Mouse (Mus musculus): ENCODE measurements around the gene Gm49396.

Gene Gm49396

GRCm38 (mm10) chr7:30579950-30580349 lies 16.8 kb downstream of the Gm49396 start:
- in situ Hi-C loops (cut with MboI; ENCODE audit: low pct_unique_long_range_greater_than_20kb in 1 of 2, low sequenced_read_pairs in 2 of 2, unreplicated experiment in 1 of 2), result no loop called here

- in situ Hi-C loops (cut with MboI; ENCODE audit: low pct_unique_long_range_greater_than_20kb in 1 of 2, low sequenced_read_pairs in 2 of 2, unreplicated experiment in 1 of 2), result no loop called here
Measured at GRCm38 (mm10) chr7:30581547-30581946, 18.4 kb downstream of the Gm49396 start.

GRCm38 (mm10) chr7:30584339-30584738 lies 21.2 kb downstream of the Gm49396 start:
- in situ Hi-C loops (cut with MboI; ENCODE audit: low pct_unique_long_range_greater_than_20kb in 1 of 2, low sequenced_read_pairs in 2 of 2, unreplicated experiment in 1 of 2), result no loop called here

GRCm38 (mm10) chr7:30585170-30585569 lies 22.0 kb downstream of the Gm49396 start:
- in situ Hi-C loops (cut with MboI; ENCODE audit: low pct_unique_long_range_greater_than_20kb in 1 of 2, low sequenced_read_pairs in 2 of 2, unreplicated experiment in 1 of 2), result no loop called here

- in situ Hi-C loops (cut with MboI; ENCODE audit: low pct_unique_long_range_greater_than_20kb in 1 of 2, low sequenced_read_pairs in 2 of 2, unreplicated experiment in 1 of 2), result no loop called here
Measured at GRCm38 (mm10) chr7:30586455-30587020, 23.4 kb downstream of the Gm49396 start.

- in situ Hi-C loops (cut with MboI; ENCODE audit: low pct_unique_long_range_greater_than_20kb in 1 of 2, low sequenced_read_pairs in 2 of 2, unreplicated experiment in 1 of 2), result no loop called here
Measured at GRCm38 (mm10) chr7:30587842-30588667, 24.9 kb downstream of the Gm49396 start.

- in situ Hi-C loops (cut with MboI; ENCODE audit: low pct_unique_long_range_greater_than_20kb in 1 of 2, low sequenced_read_pairs in 2 of 2, unreplicated experiment in 1 of 2), result no loop called here
Measured at GRCm38 (mm10) chr7:30588676-30589434, 25.7 kb downstream of the Gm49396 start, which contains the start of gene Kmt2b. Gene Kmt2b (minus strand): TSS chr7:30588726.

GRCm38 (mm10) chr7:30589435-30590301 lies 26.5 kb downstream of the Gm49396 start:
- in situ Hi-C loops (cut with MboI; ENCODE audit: low pct_unique_long_range_greater_than_20kb in 1 of 2, low sequenced_read_pairs in 2 of 2, unreplicated experiment in 1 of 2), result no loop called here

- in situ Hi-C loops (cut with MboI; ENCODE audit: low pct_unique_long_range_greater_than_20kb in 1 of 2, low sequenced_read_pairs in 2 of 2, unreplicated experiment in 1 of 2), result no loop called here
Measured at GRCm38 (mm10) chr7:30590927-30591604, 27.9 kb downstream of the Gm49396 start.

- in situ Hi-C loops (cut with MboI; ENCODE audit: low pct_unique_long_range_greater_than_20kb in 1 of 2, low sequenced_read_pairs in 2 of 2, unreplicated experiment in 1 of 2), result no loop called here
Measured at GRCm38 (mm10) chr7:30591605-30591951, 28.4 kb downstream of the Gm49396 start.

GRCm38 (mm10) chr7:30592772-30593423 lies 29.8 kb downstream of the Gm49396 start:
- in situ Hi-C loops (cut with MboI; ENCODE audit: low pct_unique_long_range_greater_than_20kb in 1 of 2, low sequenced_read_pairs in 2 of 2, unreplicated experiment in 1 of 2), result no loop called here

GRCm38 (mm10) chr7:30593579-30594509 lies 30.7 kb downstream of the Gm49396 start:
- in situ Hi-C loops (cut with MboI; ENCODE audit: low pct_unique_long_range_greater_than_20kb in 1 of 2, low sequenced_read_pairs in 2 of 2, unreplicated experiment in 1 of 2), result no loop called here

- in situ Hi-C loops (cut with MboI; ENCODE audit: low pct_unique_long_range_greater_than_20kb in 1 of 2, low sequenced_read_pairs in 2 of 2, unreplicated experiment in 1 of 2), result no loop called here
Measured at GRCm38 (mm10) chr7:30594510-30595024, 31.4 kb downstream of the Gm49396 start.

- in situ Hi-C loops (cut with MboI; ENCODE audit: low pct_unique_long_range_greater_than_20kb in 1 of 2, low sequenced_read_pairs in 2 of 2, unreplicated experiment in 1 of 2), result no loop called here
Measured at GRCm38 (mm10) chr7:30596093-30596492, 32.9 kb downstream of the Gm49396 start.

GRCm38 (mm10) chr7:30596811-30597210 lies 33.7 kb downstream of the Gm49396 start:
- in situ Hi-C loops (cut with MboI; ENCODE audit: low pct_unique_long_range_greater_than_20kb in 1 of 2, low sequenced_read_pairs in 2 of 2, unreplicated experiment in 1 of 2), result no loop called here

GRCm38 (mm10) chr7:30598786-30599185 lies 35.6 kb downstream of the Gm49396 start, which contains the start of gene Zbtb32:
Gene Zbtb32 (minus strand): TSS chr7:30598909.
- in situ Hi-C loops (cut with MboI; ENCODE audit: low pct_unique_long_range_greater_than_20kb in 1 of 2, low sequenced_read_pairs in 2 of 2, unreplicated experiment in 1 of 2), result no loop called here

Measured in mouse embryonic stem cell (cell line).